Mouse (Mus musculus) embryonic fibroblast, embryonic 13.5 days (primary cell): ENCODE measurements at regions not wholly inside any gene's neighbourhood (a gene's known extent, or its start where the extent isn't known, plus 50 kb on each side); places are given as distances from the start of the nearest gene placed in this dataset.
"Not testable (repeated sequence)": the region's sequence is repeated elsewhere in the genome, so short reads cannot be mapped to it uniquely, and the experiment has no call there.

Source experiments
- H3K27ac ChIP-seq: 2 replicates; pipeline ENCODE4 v1.5.1; 2012; ENCODE audit warnings: low read length, control low read depth, inconsistent platforms; ENCODE audit not compliant: insufficient read depth
- H3K4me1 ChIP-seq: 2 replicates; pipeline ENCODE4 v1.6.1; 2011; ENCODE audit warnings: low read length; ENCODE audit not compliant: control insufficient read depth, insufficient read depth
- H3K4me3 ChIP-seq: 2 replicates; pipeline ENCODE4 v1.5.1; 2011; ENCODE audit warnings: mild to moderate bottlenecking, control low read depth, low read length; ENCODE audit not compliant: insufficient read depth
- CTCF ChIP-seq: IDR thresholded peaks from 2 replicates; pipeline ENCODE4 v1.5.1; 2011; ENCODE audit warnings: mild to moderate bottlenecking, control low read depth, low read length, moderate library complexity, borderline replicate concordance; ENCODE audit not compliant: insufficient read depth
- POLR2A ChIP-seq: IDR thresholded peaks from 2 replicates; pipeline ENCODE4 v1.6.1; 2011; ENCODE audit warnings: low read depth, mild to moderate bottlenecking, control low read depth, low read length, moderate library complexity

DNA sequence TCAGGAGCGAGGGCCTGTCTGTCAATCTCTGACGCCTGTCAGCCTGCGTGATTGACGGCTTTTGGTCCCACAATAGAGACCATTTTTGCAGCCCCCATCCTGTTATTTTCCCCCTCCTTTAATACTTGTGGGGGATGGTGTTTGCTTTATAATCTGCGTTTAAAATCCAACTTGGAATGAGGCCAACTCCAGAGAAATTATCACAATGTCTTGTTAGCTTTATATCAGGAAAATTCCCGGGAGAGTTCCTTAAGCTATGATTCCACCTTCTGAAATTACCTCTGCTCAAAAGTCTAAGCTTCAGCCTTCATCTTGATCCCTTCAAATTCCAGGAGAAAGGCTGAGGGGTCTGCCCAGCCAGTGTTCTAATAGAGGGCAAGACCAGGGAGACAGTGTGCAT is 235.0 kb downstream of the 3100002H09Rik start:
- no peak overlapping the region for H3K27ac ChIP-seq
- H3K4me3 ChIP-seq, result no peak overlapping the region
- no peaks in the 10 kb centered on the region for H3K4me1 ChIP-seq
- no peak for TF ChIP-seq CTCF
- no peak for TF ChIP-seq POLR2A

DNA sequence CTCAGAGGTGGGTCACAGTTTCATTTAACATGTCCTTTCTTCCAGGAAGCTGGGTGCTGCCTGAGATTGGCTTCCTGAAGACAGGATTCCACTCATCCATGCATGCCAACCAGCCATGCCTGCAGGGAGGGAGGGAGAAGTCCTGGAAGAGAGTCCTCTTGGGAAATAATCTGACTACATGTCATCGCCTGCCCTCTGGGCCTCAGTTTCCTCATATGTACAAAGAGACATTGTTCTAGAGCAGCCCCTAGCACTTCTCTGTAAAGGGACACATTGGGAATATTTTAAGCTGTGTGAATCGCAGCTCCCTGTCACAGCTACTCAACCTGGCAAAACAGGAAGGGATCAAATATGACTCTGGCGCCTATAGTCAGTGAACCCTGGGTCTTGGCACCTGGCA is 241.8 kb downstream of the 3100002H09Rik start:
- Histone ChIP-seq H3K27ac (no peak overlapping the region), H3K4me3 (no peak overlapping the region), H3K4me1 (no peaks in the 10 kb centered on the region)
- TF ChIP-seq POLR2A (no peak), CTCF (no peak)

DNA sequence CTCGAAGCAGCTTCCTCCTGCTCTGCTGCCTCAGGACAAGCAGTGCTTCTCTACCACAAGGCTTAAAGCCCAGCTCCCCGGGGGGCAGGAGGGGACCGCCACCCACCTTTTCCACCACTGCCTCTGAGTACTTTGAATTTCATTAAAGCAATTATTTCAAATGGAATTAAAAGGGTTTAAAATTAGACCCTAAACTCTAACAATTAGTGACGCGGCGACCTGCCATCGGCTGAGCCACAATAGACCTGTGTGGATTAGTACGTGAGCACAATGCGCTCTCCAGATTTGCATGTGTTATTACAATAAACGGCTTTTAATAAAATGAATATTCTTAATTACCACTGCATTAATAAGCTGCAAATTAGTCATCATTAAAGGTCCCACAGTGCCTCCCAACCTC is 242.5 kb downstream of the 3100002H09Rik start:
- H3K4me3 ChIP-seq, result no peak overlapping the region
- no peak for TF ChIP-seq POLR2A
- TF ChIP-seq CTCF, result no peak

DNA sequence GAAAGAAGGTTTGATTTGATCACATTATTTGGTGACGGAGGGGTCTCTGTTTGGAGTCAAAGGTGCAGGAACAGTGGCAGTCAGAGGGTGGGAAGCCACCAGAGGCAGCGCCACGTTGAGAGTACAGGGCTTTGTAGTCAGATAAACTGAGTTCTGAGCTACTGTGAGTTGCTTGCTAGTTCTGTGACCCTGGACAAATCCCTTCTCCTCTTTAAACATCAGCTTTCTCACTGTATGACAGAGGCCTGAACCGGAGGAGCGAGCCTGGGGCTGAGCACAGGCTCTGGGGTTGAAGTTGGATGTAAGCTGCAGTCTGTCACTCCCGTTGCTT is 250.1 kb downstream of the 3100002H09Rik start:
- Histone ChIP-seq H3K27ac (no peak overlapping the region), H3K4me3 (no peak overlapping the region), H3K4me1 (no peaks in the 10 kb centered on the region)
- no peak for TF ChIP-seq POLR2A
- TF ChIP-seq CTCF, result no peak

More for the DNA sequence above, 242.5 kb downstream of the 3100002H09Rik start:
- Histone ChIP-seq H3K4me1 (no peaks in the 10 kb centered on the region), H3K27ac (no peak overlapping the region)

DNA sequence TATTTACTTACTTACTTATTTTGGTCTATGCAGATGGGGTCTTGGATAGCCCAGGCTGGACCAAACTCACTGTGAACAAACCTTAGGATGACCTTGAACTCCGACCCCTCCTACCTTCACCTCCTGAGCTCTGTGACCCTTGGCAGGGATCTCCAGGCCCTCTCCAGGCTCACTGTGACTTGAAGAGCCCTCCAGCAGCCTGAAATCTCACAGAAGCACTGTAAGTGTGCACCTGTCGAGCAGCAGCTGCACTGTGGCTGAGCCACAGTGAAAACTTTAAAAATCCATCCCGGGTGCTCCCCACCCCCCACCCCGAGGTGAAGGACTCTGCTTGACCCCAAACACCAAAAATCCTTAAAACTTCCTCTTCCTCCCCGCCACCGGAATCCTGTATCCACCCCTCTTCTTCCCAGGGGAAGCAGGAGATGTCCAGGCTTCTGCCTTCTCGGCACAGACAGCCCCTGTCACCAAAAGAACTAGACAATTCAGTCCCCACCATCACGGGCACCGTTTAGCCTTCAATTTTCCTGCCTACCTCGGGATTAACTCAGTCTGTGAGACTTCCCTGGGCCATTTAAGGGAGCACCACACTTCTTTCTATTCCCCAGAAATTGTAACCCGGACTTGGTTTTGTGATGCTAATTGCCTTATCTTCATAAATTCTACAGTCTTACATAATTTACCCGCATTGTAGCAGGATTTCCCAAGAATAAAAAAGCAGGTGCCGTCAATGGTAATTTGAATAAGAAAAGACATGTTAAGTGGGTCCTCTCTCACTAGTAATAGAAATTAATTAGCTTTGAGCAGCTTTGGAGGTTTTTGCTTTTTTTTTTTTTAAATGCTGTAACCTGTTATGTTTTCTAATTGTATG is 250.7 kb downstream of the 3100002H09Rik start:
- H3K4me3 ChIP-seq, result no peak overlapping the region
- no peaks in the 10 kb centered on the region for H3K4me1 ChIP-seq
- H3K27ac ChIP-seq, result no peak overlapping the region
- TF ChIP-seq POLR2A (no peak), CTCF (no peak)

DNA sequence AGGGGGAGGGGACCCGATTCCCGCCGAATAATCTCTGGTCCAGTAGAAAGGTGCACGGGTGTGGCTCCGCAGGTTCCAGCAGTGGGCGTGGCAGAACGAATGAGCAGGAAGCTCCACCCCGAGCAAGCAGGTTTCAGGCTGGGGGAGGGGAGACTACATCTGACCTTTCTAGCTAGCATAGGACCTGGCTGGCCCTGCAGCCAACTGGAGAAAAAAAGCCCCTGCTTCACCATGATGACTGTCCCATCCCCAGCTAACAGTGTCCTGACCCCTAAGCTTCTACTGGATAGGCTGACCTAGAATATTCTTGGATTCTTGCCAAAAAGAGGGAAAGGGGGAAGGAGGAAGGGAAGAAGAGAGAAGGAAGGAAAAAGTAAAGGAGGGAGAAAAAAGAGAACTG is 252.1 kb downstream of the 3100002H09Rik start:
- H3K4me1 ChIP-seq, H3K27ac ChIP-seq, H3K4me3 ChIP-seq: not testable (repeated sequence)

DNA sequence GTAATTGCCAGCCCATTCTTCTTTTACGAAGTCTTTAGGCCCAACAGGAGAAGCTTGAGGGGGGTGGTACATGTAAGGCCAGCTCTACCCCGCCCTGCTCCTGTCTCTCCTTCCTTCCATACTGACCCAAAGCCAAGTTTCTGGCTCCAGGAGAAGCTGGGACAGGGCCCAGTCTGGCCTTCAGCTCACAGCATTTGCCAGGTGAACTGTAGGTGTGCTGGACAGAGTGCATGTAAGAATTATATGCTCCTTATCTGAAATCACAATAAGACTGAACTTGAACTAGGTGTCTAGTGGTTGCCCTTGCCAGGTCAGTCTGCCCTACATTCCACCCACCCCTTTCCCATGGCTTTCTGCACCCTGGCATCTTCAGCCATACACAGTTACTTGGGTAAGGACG is 260.2 kb downstream of the 3100002H09Rik start:
- TF ChIP-seq POLR2A (no peak), CTCF (no peak)
- H3K27ac ChIP-seq, result no peak overlapping the region
- no peak overlapping the region for H3K4me3 ChIP-seq
- H3K4me1 ChIP-seq, result no peaks in the 10 kb centered on the region

DNA sequence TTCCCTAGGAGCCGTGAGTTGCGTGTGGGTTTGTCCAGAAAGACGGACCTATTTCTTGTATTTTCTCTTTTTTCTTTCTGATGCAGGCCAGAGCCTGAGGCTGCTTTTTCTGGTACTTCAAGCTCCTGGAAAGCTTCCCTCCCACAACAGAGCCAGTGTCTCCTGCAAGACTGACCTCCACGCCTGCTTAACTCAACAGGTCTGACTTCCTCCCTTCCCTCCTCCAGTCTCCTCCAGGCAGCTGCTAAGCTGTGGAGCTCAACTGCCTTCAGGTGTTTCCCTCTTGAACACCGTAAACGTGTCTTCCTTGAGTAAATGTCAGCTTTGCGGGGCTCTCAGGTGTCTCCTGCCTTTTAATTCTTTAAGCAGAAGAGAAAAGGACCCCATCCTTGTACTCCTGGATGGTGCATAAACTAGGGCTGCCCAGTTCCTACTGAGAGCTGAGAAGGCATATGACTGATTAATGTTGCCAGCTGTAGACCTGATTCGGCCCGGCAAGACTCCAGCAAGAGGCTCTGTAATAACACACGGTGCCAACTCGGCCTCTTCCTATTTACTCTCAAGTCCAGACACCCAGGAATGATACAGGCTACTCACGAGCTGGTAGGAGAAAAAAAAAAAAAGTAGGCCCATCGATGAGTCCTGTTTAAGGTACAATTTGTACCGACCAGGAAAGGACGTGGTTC is 260.9 kb downstream of the 3100002H09Rik start:
- H3K4me1 ChIP-seq, result no peaks in the 10 kb centered on the region
- TF ChIP-seq CTCF (no peak), POLR2A (no peak)
- H3K27ac ChIP-seq, result no peak overlapping the region
- no peak overlapping the region for H3K4me3 ChIP-seq

DNA sequence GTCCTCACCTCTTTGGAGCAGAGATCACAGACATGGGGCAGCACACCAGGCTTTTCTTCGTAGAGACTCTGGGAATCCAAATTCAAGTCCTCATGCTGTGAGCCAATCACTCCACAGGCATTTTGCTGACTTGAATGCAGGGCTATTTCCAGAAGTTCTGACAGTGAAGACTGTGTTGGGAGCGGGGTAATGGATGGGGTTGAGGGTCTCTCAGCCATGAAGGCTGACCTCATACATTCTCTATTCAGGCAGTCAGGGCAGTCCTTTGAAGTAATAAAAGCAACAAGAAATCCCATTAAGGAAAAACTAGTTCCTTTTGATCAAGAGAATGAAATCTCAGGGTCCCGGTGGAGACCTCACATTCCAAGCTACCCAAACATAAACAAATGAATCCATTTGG is 261.5 kb downstream of the 3100002H09Rik start:
- no peak for TF ChIP-seq CTCF
- no peak for TF ChIP-seq POLR2A
- Histone ChIP-seq H3K4me3 (no peak overlapping the region), H3K27ac (no peak overlapping the region), H3K4me1 (no peaks in the 10 kb centered on the region)

DNA sequence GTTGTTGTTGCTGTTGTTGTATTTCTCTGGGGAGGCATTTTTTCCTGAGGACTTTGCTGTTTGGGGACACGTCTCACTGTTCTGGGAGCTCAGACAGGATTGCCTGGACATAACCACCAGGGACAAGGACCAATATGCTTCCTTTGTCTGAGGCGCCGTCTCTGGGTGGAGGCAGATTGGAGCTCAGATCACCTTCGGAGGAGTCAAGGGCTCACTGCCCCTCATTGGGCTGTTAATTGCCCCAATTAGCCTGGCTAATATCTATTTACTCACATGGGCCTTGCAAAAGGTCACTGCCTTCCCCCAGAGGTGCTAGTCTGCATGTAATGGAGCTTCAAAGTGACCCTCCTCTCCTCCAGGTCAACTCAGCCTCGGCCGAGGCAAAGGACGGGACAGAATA is 270.5 kb downstream of the 3100002H09Rik start:
- Histone ChIP-seq H3K4me1 (no peaks in the 10 kb centered on the region), H3K27ac (no peak overlapping the region), H3K4me3 (no peak overlapping the region)
- no peak for TF ChIP-seq CTCF
- TF ChIP-seq POLR2A, result no peak

DNA sequence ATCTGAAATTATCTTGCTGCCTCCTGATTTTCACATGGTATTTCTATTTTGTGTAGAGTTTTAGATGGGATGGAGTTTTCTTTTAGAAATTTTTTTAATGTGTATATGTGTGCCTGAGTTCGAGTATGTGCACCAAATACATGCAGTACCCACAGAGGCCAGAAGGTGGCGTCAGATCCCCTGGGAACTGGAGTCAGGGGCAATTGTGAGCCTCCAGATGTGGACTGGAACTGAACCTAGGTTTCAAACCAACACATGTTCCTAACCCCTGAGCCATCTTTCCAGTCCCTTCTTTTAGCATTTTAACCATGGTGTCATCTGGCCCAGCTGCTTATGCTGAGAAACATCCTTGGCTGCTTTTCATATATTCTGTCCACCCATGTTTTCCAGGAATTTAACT is 274.9 kb downstream of the 3100002H09Rik start:
- no peaks in the 10 kb centered on the region for H3K4me1 ChIP-seq
- H3K4me3 ChIP-seq, result no peak overlapping the region
- no peak overlapping the region for H3K27ac ChIP-seq
- TF ChIP-seq CTCF (no peak), POLR2A (no peak)

DNA sequence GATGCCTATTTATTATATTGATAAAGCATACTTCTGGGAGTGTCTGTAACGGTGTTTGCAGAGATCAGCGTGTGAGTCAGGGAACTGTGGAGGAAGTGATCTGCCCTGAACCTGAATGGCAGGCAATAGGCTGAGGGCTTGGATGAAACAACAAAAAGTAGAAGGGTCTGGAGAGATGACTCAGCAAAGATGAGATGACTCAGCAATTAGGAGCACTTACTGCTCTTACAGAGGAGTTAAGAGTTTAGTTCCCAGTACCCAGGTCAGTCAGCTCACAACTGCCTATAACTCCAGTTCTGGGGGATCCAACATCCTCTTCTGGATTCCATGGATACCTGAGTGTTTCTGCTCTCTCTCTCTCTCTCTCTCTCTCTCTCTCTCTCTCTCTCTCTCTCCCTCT is 277.6 kb downstream of the 3100002H09Rik start:
- Histone ChIP-seq H3K4me1 (no peaks in the 10 kb centered on the region), H3K27ac (no peak overlapping the region), H3K4me3 (no peak overlapping the region)
- TF ChIP-seq POLR2A (no peak), CTCF (no peak)
